Mouse (Mus musculus): ENCODE data around the gene Chchd3.

- TF ChIP-seq CTCF (IDR thresholded peaks at IDR 0.05; ENCODE audit: insufficient read depth, low read depth, low read length) (no peak), POLR2A (IDR thresholded peaks at IDR 0.05; ENCODE audit: insufficient read depth, low read depth, low read length) (no peak)
Measured at GRCm38 (mm10) chr6:32920091-32920490, 140.0 kb downstream of the Chchd3 start.
